Mouse (Mus musculus): ENCODE measurements around the gene Impg1. TPM values are rescaled to one million over a fixed set of nuclear protein-coding genes. Genes with fewer than 3 reads are reported as not detected.

The Impg1 gene
- total RNA-seq, 1 experiment from 2014 or later: not detected

DNA sequence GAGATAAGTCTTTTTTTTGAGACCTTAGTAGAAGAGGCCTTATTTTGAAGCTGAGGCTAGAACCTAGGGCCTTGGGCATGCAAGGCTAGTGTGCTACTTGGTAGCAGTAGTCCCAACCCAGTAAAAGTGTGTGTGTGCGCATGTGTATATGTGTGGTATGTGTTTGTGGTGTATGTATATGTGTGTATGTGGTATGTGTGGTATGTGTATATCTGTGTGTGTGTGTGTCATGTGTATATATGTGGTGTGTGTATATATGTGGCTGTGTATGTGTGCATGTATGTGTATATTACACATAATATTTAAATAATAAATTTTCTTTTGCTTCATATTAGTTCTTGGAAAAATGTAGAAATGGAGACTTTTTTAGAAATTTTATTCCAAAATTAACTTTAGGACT, 184.6 kb downstream of the Impg1 start:
- DNase-seq: no peak

DNA sequence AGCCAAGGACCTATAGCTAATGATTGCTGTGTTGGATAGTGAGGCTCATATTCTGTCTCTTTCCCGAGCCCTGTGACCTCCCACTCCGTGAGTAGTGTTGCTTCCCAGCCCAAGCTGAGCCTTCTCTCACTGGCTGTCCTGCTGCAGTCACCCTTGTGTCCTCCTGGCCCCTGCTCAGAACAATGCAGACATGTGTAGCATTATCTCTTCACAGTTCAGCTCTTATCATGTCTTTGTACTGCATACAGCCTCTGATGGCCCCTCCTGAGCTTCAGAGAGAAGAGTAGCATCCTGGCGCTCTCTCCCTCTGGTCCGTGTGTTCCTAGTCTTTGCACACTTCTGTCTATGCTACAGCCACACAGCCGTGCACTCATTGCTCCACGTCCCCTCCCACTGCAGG, 187.5 kb downstream of the Impg1 start:
- no peak for DNase-seq

DNA sequence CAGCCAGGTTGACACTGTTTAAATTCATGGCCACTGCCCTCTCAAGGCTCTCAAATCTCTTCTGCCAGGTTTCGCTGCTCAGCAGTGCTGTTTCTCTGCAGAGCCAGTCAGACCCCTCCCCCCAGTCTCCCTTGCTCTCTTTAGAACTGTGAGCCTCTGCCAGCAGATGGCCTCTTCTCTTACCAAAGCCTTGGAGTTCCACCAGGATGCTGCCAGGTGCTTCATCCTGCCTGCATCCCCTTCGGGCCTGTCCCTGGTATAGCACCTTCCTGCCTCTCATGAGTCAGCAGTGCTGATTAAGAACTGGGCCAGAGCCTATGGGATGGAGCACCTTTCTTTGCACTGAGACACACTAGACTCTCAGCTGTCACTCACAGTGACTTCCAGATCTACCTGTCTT, 188.1 kb downstream of the Impg1 start:
- no peak for DNase-seq

DNA sequence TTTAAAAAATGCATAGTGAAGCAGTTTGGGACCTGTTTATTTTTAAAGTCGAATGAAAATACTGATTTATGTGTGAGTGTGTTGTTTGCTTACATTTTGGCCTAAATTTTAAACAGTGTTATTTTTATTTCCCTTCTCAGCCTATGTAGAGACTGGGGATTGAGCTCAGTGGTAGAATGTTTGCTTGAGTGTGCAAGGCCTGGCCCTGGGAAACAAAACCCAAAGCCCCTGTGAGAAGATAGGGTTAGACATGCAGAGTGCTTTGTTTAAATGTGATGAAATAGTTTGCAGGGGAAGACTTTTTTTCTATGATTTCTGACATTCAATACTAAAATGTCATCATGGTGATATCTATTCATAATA, 189.5 kb downstream of the Impg1 start:
- no peak for DNase-seq

DNA sequence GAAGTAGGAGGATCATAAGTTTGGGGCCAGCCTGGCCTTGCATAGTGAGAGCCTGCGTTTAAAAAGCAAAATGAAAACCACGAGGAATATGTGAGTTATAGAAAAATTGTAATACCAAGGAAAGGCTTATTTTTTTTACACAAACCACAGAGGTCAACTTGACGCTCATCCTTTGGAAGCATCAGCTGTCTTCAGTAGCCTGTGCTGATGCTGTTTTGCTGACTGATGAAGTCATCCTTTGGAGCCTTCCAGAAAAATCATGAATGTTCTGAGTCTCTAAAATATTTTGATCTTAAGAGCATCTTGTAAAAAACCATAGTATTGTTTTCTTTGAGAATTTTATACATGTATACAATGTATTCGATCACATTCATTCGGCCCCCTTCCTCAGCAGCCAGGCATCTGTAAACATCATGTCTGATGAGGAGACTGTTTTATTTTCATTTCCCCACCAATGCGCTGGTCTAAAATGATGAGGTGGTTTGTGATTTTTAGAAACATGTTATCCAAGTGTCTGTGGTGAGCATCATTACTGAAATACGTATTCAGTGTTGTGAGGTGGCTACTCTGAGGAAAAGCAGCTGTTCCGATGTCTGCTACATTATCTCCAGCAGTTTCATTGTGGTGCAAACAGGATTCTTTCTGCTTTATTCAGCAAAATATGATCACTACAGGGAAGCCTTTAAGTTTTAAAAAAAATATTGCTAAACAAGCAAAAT, 190.1 kb downstream of the Impg1 start:
- no peak for DNase-seq

DNA sequence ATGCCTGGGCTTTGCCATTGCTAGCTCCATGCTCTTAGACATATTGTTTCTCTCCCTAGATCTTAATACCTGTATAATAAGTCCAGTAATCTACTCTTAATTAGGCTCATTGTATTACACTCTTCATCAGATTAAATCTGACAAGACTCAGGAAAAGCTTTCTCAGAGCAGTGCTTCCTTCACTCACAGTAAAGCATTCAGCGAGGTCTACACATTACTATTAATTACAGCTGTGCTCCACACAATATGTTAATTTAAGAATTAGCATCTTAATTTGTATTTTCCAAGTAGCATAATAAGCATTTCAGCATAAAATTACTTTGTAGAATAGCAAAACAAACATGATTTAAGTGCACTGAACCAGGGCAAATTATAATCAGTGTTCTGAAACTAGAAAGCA, 192.3 kb downstream of the Impg1 start:
- no peak for DNase-seq

DNA sequence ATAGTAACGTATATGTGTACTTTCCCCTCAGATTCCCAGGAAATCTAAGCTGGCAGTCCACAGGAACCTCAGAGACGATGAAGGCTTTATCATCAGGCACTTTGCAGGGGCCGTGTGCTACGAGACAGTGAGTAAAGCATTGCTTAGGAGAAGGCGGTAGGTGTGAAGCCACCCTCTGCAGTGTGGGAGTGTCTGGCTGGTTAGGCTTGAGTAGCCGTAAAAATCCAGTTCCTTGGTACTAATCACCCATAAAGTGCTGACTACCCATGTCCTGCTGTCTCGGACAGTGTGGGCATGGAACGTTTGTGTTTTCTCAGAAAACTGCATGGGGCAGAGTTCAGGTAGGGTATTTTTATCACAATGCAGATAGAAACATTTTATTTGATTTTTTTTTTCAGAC, 195.7 kb downstream of the Impg1 start:
- DNase-seq: no peak

DNA sequence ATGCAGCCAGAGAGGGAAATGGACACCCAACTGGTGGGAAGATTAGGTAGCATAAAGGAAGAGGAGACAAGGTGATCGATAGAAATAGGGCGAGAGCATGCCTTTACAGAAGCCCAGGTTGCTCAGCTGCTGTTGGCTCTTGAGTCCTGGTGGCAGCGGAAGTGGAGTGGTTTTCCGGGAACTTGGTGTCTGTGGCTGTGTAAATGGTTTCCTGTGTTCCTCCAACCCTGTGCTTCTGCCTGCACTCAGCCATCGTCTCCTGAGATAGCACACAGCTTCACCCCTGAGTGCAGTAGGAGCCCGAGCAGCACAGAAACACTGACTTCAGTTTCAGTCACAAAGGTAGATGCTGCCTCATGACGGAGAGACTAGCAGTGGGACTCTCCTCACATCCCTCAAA, 198.8 kb downstream of the Impg1 start:
- no peak for DNase-seq

DNA sequence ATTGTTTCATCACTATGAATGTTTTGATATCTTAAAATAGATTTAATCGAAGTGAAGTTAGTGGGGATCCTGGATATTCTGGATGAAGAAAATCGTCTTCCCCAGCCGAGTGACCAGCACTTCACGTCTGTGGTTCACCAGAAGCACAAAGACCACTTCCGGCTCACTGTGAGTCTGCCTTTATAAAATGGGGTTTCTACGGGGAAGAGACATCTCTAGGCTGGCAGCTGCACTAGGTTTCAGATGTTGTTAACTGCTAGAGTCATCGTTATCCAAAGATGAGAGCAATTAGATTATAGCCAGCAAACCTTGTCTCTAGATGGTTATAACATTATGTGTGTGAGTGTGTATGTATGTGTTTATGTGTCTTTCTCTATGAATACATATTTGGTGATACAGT, 199.2 kb downstream of the Impg1 start:
- no peak for DNase-seq

All from adrenal gland, postnatal 14 days (tissue).